Mouse (Mus musculus): ENCODE results near the gene Arpc4.

Gene Arpc4

DNA sequence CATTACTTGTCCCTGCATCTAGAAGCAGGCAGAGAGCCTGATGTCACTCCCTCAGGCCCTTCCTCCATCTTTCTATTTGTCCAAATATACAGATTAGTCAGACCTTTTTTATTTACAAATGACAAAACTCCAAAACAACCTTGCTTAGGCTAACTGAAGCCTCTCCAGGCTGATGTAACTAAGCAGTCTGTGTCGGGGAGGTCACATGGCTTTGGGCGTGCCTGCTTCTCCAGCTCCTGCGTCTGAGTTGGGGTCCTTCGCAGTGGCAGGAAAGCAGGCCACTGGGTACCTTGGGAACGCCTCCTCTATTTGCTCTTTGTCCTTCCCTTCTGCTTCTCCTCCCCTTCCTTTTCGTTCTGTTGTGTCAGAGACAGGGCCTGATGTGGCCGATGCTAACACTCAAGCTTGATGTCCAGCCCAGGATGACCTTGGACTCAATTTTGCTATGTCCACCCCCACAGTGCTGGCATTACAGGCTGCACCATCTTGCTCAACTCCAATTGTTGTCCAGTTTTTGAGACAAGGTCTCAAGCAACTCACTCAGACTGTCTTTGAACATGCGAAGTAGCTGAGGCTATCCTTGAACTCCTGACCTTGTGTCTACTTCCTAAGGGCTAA lies 13.3 kb upstream of the Arpc4 start:
- no peak for DNase-seq (ENCODE audit: low spot score)

DNA sequence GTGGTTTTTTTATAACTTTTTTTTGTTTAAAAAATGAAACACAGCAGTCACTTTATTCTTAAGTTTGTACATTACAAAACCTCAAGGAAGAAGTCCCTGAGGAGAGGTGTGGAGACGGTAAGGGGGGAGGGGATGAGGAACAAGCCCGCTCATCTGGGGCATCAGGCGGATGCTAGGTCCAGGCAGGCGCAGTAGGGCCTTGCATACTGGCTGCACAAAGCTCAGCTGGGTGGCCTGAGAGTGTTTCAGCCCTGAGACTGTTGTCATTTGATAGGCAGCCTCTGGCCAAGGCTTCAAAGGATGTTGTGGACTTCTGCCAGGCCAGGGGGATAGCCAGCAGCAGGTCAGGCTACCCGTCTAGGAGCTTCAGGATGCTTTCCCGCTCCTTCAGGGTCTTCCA lies 11.3 kb upstream of the Arpc4 start:
- no peak for DNase-seq (ENCODE audit: low spot score)

DNA sequence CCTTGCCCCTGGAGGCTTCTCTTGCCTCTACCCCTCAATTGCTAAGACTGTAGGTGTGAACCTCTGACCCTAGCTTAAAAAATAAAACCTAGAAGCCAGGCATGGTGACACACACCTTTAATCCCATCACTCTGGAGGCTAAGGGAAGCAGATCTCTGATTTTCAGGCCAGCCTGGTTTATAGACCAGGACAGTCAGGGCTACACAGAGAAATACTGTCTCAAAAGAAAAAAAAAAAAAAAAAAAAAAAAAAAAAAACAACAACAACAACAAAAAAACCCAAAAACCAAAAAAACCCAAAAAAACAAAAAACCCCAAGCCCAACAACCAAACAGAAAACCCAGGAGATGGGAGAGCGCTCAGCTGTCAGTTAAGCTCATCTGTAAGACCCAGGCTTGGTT lies 10.3 kb upstream of the Arpc4 start:
- DNase-seq (ENCODE audit: low spot score) = no peak

DNA sequence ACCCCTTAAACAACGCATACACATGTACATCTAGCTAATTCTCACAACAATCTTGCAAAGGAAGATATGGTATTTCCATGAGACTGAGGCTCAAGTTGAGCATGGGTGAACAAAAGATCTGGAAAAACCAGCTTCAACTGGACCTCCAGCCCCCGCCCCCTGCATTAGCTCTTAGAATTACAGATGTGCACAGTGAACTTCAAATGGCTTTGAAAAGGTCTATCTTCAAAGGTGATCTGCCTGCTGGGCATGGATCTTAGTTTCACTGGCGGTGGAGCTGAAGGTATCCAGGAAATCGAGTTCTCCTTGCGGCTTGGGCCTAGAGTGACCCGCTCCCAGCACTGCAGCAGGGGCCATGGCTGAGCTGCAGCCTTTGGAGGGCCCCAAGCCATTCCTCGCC lies 9.8 kb upstream of the Arpc4 start:
- no peak for DNase-seq (ENCODE audit: low spot score)

DNA sequence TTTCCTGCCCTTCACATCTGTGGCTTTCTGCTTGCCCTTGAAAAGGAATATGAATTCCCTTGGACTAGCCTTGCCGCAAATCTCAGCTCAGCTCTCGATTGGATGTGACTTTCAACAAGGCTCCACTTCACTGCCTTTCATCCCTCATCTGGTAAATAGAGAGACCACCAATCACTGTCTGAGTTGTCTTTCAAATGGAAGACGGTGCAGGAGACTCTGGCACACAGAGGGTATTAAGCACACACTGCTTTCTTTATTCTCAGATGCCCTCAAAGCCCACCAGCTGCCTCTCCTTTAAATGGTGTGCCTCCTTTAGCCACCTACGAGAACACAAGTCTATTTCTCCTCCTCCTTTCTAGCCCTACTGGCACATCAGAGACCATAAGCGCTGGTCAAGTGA lies 9.3 kb upstream of the Arpc4 start:
- no peak for DNase-seq (ENCODE audit: low spot score)

DNA sequence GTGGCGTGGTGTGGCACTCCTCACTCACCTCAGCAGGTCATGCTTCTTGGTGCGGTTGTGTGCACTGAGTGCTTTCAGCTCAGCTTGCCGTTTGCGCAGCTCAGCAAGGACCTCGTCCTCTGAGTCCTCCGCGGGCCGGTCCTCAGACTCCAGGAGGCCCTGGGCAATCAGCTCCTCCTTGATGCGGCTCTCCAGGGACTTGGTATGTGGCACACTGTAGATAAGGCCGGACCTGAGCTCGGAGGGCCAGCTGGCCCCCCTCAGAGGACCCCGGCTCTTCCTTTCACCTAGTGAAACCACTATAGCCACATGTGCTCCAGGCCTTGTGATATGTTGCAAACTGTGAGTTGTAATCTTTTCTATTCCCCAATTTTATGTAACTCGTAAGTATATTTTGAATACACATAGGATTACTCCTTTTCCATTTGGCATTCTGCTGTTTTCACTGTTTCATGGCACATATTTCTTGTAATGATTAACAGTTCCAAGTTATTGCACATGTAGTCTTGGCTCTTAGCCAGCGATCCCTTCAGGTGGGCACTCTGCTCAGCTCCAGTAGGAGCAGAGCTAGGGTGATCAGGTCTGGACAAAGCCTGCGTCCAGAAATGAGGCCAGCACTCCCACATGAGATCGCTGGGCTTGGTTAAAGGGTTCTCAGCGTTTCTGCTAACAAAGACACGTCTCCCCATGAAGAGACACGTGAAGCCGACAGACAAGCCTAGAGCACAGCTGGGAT lies 7.6 kb upstream of the Arpc4 start:
- no peak for DNase-seq (ENCODE audit: low spot score)

DNA sequence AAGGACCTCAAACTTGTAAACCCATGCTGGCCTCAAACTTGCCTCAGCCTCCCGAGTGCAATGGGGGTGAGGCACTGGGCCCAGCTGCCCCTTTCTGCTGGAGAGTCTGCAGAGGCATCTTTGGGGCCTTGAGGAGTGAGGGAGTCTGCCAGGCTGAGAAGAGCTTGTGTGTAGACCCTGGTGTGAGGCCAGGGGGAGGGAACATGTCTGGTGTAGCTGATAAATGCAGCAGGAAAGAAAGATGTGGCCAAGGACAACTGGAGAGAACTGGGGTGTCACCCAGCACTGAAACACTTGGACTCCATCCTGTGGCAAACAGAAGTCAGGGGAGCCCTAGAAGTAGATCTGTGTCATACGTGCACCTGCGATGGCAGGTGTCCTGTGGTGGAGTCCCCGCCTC lies 4.4 kb upstream of the Arpc4 start:
- no peak for DNase-seq (ENCODE audit: low spot score)

DNA sequence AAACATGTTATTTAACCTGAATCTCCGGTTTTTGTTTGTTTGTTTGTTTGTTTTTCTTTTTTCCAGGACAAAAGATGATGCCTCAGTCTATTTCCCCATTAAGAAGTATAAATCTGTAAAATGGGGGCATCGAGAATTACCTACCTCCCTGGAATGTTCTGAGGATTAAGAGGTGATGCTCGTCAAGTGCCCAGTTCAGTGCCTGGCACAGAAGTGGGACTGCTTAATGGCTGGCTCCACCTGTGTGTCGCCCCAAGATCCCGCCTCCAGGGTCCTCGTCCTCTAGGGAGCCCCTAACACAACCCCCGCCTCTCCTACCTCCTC lies 781 bp upstream of the Arpc4 start:
- no peak for DNase-seq (ENCODE audit: low spot score)

DNA sequence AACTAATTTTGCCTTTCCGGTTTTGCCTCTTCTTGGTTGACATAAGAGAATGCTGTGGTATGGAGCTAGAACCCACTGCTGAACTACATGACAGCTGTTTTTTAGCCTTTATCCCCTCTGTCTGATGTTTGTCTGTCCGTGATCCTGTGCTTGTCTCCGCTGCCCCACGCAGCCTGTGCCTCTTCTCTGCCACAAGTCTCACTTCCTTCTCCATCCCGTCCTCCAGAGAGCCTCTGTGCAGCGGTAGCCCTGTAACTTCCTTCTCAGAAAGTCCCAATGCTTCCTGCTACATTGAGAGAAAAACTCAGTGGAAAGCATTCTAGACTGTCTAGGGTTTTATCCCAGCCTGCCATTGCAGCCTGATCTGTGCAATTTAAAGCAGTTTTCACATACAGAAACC lies 1.3 kb downstream of the Arpc4 start:
- no peak for DNase-seq (ENCODE audit: low spot score)

DNA sequence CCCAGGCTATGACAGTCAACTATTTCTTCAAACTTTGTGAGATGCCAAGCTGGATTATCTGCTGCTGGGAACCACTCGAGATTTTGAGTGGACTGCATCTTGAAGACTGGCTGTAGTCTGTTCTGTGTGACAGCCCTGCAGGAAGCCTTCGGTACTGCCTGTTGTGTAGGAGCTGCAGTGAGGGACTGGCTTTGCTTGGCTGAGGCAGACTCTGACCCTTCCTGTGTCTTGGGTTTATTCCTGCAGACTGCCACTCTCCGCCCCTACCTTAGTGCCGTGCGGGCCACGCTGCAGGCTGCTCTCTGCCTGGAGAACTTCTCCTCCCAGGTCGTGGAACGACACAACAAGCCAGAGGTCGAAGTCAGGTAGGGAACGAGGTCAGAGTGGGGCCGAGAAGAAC lies 2.6 kb downstream of the Arpc4 start:
- DNase-seq (ENCODE audit: low spot score) = no peak

DNA sequence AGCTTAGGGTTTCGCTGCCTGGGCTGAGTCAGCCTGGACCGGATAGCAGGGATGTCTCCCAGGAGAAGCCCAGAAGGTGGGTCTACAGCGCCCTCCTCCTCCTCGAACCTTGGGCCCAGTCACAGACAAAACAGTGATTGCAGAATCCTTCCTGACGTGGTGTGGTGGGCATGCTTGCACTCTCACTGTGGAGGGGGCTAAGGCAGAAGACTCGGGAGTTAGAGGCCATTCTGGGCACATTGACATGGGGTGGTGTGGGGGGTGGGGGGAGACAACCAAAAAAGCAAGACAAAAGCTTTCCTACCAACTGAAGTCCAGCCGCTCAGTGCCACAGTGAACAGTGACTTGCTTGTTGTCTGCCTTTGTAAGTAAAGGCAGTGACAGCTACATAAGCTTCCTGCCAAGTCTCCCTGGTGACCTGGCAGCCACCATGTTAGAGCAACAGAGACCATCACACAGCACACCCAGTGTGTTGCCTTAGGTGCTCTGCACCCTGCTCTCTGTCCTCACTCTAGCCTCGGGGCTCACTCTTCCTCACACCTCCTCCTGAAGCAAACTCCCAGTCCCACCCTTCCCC lies 6.5 kb downstream of the Arpc4 start:
- no peak for DNase-seq (ENCODE audit: low spot score)

DNA sequence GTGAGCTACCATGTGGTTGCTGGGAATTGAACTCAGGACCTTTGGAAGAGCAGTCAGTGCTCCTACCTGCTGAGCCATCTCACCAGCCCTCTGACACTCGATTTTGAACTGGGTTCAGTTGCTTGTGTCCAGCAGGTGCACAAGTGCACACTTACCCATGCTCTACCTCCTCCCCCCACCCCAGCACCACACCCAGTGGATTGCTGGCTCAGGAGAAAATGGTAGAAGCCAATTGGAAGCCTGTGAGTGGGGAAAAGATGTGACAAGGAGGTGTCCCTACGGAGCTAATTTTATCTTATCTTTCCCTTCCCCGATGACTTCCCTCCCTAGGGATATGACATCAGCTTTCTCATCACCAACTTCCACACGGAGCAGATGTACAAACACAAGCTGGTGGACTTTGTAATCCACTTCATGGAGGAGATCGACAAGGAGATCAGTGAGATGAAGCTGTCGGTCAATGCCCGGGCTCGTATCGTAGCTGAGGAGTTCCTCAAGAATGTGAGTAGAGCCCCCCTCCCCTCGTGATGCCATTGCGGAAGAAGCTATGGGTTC lies 7.3 kb downstream of the Arpc4 start:
- DNase-seq (ENCODE audit: low spot score) = no peak

DNA sequence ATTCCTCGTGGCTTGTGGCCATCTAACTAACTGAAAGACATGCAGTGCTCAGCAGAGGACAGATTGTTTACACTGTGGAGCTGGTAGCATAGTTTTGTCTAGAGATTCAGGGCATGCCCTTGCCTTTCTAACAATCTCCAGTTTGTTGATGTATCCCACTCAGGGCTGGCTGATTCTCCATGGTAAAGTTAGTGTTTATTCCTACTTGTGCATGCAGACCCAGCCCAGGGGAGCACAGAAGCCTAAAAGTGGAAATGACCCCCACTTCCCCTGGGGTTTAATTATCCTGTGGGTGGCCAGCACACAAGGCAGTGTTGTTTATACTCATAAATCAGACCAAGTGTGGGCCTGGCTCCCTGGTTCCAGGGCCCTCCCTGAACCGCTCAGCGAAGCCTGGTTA lies 8.1 kb downstream of the Arpc4 start:
- DNase-seq (ENCODE audit: low spot score) = no peak

DNA sequence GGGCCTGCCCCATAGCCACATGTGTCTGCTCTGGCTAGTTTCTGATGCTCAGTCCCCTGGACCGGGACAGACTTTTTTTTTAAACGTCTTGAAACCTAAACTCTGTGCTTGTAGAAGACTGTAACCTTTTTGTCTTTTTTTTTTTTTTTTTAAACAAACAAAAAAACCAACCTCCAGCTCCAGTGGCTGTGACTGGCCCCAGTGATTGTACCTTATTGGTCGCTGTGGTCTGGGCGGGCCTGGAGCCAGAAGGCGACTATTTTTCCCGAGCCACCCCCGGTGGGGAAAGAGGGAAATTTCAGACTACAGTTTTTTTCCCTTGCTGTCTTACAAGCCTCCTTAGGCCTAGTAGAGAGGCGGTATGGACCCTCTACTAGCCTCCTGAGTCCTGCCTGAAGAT lies 11.0 kb downstream of the Arpc4 start, which contains the start of gene Ttll3:
Gene Ttll3 (plus strand): TSS at position 301 of the 400 bp plus-strand sequence.
- no peak for DNase-seq (ENCODE audit: low spot score)

DNA sequence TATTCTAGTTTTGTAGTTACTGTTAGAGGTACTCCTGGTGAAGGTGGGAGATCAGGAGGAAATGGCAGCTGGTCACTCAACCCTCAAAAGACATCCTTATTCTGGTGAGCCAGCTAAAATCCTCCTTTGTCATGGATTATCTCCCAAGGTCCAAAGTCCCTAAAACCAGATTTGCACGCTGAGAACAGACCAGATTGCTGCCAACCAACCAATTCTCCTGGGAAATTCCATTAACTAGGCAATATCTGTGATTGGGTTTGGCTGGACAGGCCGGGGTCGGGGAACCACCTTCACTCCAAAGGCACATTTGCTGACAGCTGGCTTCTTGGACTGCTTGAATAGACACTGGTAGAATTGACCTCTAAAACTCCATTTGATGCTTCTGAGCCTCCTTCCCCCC lies 12.8 kb downstream of the Arpc4 start:
- DNase-seq (ENCODE audit: low spot score) = no peak

DNA sequence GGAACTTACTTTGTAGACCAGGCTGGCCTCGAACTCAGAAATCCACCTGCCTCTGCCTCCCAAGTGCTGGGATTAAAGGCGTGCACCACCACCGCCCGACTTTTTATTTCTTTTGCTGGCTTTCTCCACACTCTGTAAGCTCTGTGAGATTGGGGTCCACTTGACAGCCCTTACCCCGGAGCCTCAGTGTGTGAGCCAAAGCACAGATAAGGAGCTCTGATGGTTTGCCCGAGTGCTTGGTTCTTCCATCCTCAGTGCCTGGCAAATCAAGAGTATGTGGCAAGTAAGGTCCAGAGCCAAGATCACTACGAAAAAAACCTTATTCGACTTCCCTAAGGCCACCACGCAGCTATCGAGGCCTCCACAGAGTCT lies 14.1 kb downstream of the Arpc4 start:
- no peak for DNase-seq (ENCODE audit: low spot score)

DNA sequence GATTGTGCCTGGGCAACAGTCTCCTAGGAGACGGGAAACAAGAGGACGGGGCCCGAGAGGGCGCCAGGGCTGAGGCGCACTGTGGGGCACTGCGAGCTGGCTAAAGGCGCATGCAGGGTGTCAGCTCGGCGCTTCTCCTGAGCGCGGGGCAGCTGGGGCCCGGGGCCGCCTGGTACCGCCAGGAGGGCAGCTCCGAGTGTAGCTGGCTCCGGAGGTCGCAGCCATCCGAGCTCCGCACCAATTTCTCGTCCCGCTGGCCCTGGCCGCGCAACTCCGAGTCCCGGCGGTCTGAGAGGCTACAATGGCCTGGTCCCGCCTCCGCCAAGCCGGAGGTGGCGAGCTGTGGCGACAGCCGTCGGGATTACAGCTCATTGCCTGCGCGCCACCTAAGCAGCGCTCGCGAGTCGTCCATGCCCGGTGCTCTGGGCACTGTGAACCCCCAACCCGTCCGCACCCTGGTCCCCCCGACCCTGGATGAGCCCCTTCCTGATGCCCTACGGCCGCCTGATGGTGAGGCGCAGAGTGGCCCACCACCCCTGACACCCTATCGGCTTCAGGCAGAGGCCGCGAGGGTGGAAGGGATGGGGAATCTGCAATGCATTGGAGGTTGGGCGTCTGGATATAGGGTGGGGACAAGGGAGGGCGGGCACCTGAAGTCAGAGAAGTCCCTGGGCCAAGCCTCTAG lies 14.6 kb downstream of the Arpc4 start:
- peak; percentile 77 for DNase-seq (ENCODE audit: low spot score)

DNA sequence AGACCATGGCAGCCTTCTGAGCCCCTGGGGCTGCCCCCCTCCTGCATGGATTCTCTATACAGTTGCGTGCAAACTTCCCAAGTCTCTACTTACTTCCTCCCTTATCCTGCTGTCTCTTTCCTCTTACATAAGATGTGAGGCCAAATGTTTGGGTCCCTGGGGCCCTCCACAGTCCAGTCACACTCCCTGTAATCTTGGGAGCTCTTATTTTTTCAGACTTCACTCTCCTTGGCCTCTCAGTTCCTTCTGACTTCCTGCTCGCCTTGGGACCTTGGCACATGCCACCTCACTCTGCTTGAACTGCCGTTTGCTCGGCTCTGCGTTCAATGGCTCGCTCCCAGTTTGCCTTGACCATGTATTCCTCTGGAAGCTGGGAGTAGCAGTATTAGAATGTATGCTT lies 16.0 kb downstream of the Arpc4 start:
- no peak for DNase-seq (ENCODE audit: low spot score)

DNA sequence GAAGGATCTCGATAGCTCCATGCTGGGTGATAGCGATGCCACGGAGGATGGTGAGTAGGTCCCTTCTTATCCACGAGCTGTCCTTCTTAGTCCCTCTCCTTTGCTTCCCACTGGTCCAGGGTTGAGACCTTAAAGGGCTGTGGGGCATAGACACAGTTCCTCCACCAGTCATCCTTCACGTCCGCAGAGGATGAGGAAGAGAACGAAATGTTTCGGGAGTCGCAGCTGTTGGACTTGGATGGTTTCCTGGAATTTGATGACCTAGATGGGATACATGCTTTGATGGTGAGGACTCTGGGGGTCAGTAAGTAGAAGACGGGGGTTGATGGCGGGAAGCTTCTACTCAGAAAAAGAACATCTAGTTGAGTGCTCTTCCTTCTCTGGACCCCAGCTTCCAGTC lies 16.9 kb downstream of the Arpc4 start:
- DNase-seq (ENCODE audit: low spot score) = no peak

DNA sequence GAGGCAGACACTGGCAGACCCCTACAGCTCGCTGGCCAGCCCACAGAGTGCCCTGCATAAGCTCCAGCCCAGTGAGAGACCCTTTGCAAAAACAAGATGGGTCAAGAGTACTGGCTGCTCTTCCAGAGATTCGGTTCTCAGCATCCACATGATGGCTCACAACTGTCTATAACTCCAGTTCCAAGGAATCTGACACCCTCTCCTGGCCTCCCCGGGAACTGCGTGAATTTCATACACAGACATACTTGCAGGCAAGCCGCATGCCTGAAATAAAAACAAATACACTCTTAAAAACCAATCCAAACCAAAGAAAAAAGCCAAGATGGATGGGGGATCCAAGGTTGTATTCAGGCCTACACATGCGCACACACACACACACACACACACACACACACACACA lies 17.6 kb downstream of the Arpc4 start:
- no peak for DNase-seq (ENCODE audit: low spot score)

DNA sequence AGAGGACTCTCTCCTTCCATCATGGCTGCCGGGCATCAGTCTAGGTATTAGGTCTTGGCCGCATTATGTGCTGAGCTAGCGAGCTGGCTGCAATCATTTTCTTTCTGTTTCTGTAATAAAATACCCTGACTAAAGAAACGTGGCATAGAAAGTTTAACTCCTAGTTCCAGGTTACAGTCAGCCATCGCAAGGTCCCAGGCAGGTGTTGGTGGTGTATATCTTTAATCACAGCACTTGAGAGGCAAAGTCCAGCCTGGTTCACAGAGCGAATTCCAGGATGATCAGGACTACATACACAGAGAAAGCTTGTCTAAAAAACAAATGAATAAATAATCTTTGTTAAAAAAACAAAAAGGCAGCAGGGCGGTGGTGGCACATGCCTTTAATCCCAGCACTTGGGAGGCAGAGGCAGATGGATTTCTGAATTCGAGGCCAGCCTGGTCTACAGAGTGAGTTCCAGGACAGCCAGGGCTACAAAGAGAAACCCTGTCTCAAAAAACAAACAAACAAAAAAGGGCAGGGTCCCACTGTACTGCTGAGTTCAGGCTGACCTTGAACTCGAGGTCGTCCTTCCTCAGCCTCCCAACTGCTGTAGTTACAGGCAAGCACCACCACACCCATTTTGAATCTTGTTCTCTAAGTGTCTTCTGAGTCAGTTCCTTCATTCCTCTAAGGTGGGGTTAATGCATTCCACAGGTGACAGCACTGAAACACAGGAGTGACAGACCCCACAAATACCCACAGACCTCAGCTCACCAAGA lies 18.5 kb downstream of the Arpc4 start:
- no peak for DNase-seq (ENCODE audit: low spot score)

DNA sequence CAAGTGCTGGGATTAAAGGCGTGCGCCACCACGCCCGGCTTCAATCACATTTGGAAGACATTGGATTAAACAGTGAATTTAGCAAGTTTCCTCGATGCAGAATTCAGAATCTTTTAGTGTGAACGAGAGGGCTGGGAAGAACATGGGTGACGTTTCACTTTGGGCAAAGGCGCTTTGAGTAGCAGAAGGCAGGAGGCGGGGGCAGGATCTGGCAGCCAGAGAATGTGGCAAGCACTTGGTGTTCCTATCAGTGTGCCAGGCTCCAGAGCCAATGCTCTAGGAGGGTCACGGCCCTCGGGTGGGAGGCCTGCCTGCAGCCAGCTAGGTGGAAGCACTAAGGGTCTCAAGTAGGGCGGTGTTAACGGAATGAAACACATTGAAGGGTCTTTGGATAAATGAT lies 24.2 kb downstream of the Arpc4 start:
- DNase-seq (ENCODE audit: low spot score) = no peak
